Mouse (Mus musculus) testis, postnatal 14 days (tissue): Measurements from ENCODE around the gene Galnt6.
A peak's percentile ranks its signal among the peaks of the same experiment; 100 is the strongest.

ENCODE experiments used
- DNase-seq: peaks from one replicate; pipeline ENCODE4 v3.0.0; 2021; ENCODE audit warnings: low spot score

Gene Galnt6

DNA sequence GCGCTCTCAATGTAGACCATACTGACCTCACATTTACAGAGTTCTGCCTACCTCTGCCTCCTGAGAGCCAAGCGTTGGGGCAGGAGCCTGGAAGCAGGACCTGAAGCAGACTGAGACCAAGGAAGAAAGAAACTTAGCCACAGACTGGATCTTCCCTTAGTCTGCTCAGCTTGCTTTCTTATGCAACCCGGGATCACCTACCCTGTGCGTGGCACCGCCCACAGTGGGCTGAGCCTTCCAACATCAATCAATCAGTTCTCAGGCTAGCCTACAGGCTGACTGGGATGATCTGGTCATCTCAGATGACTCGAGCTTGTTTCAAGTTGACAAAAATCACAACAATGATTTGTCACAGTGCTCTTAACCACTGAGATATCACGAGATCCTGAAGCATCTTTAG, 24.9 kb upstream of the Galnt6 start:
- DNase-seq: no peak

DNA sequence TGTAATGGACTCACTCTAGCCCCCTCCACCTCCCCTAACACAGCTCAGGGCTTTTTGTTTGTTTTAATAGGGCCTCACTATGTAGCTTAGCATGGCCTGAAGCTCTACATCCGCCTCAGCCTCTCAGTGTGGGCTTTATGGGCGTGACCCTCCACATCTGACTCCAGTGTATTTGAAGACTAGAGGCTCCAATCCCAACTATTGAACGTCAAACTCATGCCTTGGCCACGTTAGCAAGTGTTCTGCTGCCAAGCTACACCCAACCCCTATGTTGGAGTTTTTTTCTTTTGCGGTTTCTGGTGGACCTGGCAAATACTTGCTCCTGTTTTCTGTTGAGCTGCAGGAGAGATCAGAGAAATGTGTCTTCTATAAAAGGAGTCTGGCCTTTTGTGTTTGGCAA, 23.9 kb upstream of the Galnt6 start:
- no peak for DNase-seq

DNA sequence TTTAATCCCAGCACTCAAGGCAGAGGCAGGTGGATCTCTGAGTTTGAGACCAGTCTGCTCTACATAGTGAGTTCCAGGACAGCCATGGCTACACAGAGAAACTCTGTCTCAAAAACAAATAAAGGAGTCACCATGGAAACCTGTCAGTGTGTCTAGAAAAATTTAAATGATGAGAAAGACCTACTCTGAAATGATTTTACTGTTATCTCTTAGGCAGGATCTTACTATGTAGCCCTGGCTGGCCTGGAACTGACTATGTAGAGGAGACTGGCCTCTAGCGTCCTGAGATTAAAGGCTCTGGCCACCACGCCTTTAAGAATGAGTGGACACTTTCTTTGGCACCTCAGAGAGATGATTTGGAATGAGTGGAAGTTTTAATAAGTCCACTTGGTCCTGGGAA, 23.3 kb upstream of the Galnt6 start:
- DNase-seq: no peak

DNA sequence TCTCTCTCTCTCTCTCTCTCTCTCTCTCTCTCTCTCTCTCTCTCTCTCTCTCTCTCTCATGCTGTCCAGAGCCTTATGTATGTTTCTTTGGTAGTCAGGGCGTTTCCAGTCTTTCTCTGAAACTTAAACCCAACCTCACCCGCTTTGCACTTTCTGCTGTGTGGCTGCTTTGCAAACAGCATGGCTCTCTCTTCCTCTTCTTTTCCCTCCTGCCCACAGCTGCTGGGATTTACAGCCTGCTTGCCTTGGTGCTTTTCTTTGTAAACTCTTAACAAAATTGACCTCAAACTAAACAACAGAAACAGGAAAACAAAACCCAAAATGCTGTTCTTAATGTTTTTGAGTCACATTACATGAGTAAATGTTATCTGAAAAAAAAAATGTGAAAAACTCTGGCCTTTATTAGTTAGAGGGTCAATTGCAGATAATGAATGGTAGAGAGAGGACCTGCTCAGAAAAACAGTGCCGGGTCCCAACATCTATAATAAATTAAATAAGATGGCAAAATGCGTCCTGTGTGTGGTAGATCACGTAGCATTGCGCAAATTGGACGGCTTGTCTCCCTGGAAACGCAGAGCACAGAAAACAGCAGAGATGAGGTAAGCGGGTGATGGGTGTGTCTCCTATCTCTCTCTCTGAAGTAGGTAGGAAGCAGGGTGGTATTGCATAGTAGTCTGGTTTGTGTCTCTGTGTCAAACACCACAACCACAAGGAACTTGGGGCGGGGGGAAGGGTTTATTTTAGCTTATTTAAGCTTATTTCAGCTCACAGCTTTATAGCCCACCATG, 20.8 kb upstream of the Galnt6 start:
- no peak for DNase-seq

DNA sequence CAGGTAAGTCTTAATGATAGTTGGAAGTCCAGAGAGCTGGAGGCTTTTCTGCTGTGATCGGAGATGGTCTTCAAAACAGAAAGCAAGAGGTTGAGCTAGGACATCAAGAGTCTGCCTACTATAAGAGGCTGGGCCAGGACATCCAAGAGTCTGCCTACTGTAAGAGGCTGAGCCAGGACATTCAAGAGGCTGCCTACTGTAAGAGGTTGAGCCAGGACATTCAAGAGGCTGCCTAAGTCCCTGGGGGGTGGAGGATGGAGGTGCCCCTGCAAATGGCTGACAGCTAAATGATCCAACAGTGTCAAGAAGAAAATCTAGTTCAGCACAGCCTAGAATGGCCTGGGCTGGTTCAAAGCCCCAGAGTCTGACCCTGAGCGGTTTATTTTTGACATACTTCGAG, 19.4 kb upstream of the Galnt6 start:
- no peak for DNase-seq

DNA sequence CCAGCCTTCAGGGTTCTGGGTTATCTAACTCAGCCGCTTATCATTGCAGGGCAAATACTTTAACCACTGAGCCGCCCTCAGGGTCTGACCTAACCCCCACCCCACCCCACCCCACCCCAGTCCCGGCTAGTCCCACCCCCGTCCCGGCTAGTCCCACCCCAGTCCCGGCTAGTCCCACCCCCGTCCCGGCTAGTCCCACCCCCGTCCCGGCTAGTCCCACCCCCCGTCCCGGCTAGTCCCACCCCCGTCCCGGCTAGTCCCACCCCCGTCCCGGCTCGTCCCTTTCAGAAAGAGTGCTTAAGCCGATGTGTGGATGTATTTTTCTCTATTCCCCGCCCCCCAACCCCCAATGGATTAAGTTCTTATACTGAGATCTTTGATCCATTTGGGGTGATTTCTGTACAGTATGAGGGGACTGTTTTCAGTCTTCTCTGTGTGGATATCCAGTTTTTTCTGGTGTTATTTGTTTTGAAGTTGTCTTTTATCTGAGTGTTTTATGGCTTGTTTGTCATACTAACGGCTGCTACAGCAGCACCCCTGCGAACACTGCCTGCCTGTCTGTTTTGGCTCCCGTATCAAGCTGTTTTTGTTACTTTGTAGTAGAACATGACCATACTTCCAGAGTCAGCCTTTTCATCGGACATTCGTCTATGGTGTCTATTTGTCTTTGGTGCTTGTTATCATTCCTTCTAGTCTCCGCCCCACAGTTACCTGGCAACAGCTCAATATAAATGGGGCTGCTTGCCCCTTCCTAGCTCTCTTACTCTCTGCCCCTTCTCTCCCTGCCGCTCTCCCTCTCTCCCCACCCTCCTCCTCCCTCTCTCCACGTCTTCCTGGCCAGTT, 18.2 kb upstream of the Galnt6 start:
- DNase-seq: peak; percentile 58

DNA sequence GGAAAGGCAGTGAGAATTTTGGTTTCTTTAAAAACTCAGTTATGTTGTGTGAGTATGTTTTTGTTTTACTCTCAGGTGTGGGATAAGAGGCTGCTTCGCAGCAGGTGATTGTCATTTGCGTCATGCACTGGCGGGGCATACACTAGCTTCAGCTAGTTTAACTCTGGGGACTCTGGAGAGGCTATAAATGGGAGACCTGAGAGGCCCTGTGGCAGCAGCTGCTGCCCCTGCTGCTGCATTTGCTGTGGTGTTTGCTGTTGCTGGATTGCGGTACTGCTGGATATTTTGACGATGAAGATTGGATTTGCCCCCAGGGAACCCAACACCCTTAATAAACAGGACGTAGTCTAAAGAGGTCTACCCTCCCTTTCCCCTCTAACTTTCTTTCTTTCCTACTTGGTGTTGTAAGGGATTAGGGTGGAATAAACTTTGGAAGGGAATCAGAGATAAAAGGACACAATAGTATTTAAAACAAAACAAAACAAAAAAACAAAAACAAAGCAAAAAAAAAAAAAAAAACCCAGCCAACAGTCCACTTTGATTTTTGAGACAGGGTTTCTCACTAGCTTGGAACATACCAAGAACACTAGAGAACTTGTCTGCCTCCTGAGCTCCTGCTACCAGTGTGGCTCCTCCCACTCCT, 17.4 kb upstream of the Galnt6 start:
- DNase-seq: no peak

DNA sequence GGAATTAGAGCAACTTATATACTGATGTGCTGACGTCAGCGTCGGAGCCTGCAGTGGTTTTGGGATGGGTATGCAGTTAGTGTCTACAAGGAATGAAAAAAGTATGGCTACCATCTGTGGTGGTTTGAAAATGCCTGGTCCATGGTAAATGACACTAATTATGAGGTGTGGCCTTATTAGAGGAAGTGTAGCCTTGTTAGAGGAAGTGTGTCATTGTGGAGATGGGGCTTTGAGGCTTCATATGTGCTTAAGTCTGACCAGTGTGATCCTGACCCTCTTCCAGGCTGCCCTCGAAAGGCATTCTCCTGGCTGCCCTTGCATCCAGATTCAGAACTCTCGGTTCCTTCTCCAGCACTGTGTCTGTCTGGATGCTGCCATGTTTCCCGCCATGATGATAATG, 14.1 kb upstream of the Galnt6 start:
- no peak for DNase-seq

DNA sequence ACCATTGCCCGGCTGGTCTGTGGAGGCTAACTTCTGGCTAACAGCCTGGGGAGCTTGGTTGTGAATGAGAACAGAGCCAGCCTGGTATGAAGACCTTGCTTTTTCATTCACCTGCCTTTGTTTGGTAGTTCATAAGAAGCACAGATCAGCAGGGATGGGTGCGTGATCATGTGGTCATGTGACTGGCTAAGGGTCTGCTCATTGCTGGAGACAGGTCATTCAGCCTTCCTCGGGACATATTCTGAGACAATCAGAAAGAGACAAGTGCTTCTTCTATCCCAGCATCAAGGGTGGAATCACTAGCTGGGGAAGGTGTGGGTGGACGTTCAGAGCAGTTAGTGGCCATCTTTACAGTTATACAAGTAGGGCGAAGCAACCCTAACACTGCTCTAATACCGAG, 10.3 kb upstream of the Galnt6 start:
- DNase-seq: no peak

DNA sequence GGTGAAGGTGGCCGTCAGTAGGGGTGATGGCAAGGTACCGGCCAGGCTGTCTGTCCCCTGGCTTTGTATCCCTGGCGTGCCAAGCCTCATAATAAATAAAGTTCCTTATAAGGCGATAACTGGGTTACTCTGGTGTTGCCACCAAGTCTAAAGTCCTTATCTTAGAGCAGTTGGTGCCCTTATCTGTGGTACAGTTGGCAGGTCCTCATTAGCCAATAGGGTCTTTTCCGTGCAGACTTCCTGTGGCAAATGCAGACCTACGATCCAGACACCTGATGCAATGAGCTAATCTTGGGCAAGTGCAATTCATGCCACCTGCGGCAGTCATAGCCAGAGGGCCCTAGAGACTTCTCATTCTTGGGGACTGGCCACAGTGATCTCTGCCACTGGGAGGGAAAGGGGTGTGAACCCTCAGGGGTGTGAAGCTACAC, 9.2 kb upstream of the Galnt6 start:
- no peak for DNase-seq

DNA sequence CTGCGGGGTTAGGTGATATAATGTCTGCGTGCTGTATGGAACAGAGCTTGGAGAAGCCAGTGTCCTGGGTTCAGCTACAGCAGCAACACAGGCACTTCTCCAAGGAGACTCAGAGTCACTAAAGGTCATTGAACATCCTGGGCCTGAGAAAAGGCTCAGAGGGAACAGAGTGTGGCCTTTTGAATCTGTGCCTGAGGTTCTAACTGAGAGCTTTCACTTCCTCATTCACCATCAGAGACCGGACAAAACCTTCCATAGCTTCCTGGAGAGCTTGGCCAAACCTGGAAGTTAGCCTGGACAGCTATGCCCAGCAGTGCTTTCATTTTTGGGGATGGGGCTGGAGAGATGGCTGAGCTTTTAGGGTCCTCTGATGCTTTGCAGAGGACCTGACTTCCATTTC, 8.5 kb upstream of the Galnt6 start:
- DNase-seq: no peak

DNA sequence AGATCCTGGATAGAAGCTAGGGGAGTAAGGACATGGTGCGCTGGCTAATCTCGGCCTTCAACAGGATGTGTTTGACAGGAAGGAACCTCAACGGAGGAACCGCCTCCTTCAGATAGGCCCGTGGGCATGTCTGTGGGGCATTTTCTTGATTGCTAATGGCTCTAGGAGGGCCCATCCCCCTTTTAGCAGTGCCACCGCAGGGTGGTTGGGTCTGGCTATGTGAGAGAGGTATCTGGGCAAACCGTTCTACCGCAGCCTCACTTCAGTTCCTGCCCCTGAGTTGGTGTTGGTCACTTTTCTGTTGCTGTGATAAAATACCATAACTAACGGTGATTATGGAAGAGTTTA, 6.8 kb upstream of the Galnt6 start:
- DNase-seq: no peak

DNA sequence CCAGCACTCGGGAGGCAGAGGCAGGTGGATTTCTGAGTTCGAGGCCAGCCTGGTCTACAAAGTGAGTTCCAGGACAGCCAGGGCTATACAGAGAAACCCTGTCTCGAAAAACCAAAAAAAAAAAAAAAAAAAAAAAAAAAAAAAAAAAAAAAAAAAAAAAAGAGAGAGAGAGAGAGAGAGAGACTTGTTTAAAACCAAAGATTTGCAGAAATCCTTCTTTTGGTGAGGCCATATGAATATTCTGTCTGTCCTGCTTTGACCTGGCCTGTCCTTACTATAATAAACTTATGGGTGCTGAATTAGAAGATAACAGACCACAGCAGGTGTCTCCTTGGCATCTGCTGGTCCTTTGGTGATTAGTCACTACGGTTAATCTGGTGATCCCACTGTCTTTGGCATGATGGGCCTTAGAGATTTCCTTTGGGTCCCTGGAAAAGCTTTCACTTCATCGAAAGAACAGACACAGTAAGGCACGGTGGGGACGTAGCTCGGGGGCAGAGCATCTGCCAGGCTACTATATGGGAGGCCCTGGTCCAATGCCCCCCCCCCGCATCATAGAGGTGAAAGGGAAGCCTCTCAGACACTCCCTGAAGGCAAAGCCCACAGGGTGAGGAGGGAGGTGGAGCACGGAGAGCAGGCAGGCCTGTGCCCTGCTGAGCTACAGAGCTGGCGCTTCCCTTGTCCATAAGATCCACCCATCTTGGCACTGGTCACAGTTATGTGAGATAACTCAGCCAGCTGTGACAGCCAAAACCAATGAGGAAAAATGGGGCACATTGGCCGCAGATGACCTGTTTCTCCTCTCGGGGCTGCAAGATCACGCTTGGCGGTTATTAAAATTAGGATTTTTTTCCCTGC, 6.1 kb upstream of the Galnt6 start:
- no peak for DNase-seq

DNA sequence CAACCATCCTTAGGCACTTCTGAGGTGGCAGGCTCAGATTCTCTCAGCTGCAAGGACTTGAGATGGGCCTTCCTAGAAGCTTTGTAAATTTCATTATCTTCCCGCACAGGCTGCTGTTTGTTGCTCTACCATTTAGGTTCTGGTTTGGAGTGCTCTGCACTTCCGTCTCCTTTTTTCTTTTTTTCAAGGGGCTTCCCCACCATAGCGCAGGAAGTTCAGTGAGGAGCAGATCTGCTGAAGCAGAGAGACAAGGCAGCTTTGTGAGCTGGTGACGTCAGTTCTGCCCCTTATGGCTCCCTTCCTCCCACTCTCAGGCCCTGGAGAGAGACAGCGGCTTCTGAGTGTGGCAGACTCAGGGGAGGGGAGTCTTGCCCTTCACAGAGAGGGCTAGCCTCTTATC, 3.4 kb upstream of the Galnt6 start:
- peak; percentile 53 for DNase-seq

DNA sequence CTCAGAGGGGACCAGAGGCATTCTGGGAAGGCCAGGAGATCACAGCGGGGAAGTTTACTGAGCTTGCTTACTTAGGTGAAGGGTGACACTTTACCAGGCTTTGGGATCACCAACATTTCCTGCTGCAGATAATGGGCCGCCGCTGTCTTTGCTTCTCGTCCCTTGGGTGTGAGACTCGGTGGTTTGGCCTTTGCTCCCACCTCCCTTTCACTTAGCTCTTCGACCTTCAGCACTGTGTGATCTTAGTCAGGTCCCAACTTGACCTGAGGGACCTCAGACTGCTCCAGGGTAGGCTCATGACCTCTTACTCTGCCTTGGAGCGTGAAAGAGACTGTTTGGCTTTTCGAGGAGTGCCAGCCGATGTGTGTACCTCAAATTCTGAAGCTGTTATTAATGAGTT, 1.9 kb upstream of the Galnt6 start:
- DNase-seq: no peak

DNA sequence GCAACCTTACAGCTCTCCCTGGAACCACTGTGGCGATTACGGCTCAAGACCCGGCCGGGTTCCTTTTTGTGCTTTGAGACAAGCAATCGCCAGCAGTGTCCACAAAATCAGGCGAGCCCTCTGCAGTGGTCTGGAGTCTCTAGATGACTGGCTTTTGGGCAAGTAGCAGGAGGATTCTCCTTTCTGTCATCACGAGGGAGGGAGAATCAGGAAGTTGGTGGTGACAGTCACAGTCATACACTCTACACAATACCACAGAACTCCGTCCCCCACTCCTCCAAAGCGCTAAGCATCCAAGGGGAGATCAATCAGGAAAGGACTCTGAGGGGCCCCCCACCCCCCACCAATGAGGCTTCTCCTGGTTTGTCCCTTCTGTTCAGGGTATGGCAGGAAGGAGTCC, 590 bp downstream of the Galnt6 start:
- no peak for DNase-seq

DNA sequence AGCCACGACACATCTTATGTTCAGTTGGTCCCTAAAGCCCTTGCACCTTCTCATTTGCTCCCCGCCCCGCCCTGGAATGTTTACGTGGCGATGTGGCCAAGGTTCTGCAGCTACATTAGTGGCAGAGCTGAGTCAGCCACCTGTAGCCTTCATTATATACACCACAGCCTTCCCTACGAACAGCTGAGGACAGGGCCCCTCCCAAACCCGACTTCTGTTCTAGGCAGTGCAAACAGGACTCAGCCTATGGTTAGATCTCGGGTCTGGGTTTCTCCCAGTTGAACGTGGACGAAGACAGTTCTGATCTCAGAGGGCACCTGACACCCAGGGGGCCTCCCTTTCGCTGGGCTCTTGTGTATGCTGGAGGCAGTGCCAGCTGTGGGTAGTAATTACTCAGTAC, 1.3 kb downstream of the Galnt6 start:
- DNase-seq: no peak

DNA sequence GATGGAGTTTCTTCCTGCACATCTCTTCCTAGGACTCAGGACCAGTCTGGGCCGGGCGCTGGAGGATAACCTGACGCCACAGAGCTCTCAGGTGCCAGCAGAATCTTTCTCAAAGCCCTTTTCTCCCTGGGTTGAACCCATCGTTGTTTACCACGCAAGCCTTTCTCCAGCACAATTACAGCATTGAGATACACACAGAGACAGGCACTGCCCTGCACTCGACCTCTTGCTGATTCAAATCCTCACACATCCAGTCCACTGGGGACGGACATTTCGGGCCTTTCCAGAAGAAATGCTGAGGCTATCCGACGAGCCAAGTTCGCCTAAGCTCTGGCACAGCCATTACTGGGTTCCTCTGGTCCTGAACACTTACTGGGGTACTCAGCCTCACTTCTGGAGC, 2.5 kb downstream of the Galnt6 start:
- DNase-seq: no peak

DNA sequence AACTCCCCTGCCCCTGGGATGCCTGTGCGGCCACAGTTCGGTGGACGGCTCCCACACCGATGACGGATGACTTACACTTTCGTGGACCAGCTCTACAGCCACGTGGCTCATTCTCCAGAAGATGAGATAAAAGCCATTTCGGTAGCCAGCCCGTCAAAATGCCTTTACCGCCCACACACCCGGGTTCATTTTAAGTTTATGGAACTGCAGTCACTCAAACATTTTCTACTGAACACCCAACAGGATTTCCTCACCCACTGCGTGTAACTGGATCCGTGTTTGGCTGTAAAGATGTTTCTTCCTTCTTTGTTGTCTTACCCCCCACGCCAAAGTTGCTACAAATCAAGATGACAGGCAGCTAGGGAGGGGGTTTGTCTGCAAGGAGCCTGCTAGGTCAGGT, 5.7 kb downstream of the Galnt6 start:
- no peak for DNase-seq

DNA sequence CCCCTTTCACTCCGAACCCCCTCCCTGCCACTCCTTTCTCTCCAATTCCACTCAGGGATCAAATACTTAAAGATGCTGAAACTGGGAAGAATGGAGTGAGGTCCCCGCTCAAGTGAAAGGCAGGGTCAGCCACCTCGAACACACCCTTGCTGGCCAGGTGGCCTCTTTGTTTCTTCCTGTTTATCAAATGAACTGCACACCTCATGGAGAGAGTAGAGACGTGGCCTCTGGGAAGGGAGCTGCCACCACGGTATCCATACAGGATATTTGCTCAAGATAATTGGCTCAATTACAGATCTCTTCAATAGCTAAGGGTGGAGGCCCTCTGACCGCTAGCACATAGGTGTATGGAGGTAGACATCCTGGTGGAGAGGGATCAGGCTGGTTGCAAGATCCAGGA, 6.6 kb downstream of the Galnt6 start:
- DNase-seq: no peak

DNA sequence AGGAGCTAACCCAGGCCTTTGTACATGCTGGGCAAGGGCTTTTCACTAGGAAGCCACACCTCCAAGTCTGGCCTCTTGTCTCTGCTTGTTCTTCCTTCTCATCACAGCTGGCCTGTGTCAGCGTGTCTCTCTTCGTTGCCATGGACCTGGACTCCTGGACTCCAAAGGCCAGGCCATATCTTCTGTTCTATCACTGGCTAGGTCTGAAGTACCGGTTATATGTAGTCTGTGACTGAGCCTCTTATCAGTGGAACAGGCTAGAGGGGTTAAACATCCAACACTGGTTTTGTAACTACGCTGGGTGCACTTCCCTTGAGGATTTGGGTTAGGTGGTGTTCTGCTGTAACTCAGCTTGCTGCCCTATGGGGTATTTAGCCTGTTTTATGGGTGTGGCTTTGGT, 7.2 kb downstream of the Galnt6 start:
- DNase-seq: no peak

DNA sequence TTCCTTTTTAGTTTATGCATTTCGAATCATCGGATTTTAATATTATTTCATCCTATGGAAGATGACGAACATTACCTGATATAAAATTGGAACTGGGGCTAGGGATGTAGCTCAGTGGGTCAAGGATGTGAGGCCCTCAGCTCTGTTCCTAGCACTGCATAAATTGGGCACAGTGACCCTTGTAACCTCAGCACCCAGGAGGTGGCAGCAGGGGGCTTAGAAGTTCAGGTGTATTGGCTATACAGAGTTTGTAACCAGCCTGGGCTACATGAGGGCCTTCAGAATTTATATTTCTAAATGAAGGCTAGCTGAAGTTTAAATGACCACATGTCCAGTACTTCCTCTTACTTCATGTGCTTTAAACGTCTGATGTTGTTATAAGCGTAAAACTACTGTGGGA, 7.7 kb downstream of the Galnt6 start:
- no peak for DNase-seq
